Mouse (Mus musculus): ENCODE measurements around the gene Med14. TPM values are rescaled to one million over a fixed set of nuclear protein-coding genes. Genes with fewer than 3 reads are reported as not detected.

Med14 gene
- polyA plus RNA-seq (2012; rRNA removed), result 34.5 and 35.2 TPM in 2 replicates

DNA sequence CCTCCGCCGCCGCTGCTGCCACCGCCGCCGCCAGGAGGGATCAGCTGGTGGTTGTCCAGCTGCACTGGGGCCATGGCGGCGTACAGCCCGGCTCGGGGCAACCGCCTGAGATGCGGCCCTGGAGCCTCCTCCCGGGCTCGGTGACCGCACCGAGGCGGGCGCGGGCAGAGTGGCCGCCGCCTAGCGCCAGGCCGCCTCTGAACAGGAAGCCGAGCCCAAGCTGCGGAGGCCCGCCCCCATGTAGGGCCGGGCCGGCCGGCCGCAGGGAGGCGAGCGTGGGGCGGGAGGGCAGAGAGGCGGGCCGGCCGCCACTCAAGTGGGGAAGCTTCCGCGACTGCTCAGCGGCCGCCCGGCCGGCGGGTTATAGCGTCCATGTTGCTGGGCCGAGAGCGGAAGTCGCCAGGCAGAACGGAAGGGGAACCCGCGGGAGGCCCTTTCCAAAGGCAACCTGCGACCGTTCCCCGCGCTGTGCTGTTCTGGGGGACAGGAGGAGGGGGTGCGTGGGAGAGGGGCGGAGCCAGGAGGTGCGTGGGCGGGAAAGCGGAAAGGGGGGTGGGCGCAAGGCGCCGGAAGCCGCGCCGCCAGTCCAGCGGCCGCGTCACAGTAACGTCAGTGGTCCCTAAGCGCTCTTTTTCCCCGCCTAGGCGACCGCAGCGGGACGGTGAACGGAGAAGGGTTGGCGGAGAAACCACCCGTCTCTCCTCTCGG, at the start of gene Med14:
Med14 (minus strand) TSS at position 448 of the 708 bp plus-strand sequence.
- DNase-seq (ENCODE audit: extremely low spot score in 1 of 2, low spot score in 1 of 2), result peak; percentile 42 to 85

DNA sequence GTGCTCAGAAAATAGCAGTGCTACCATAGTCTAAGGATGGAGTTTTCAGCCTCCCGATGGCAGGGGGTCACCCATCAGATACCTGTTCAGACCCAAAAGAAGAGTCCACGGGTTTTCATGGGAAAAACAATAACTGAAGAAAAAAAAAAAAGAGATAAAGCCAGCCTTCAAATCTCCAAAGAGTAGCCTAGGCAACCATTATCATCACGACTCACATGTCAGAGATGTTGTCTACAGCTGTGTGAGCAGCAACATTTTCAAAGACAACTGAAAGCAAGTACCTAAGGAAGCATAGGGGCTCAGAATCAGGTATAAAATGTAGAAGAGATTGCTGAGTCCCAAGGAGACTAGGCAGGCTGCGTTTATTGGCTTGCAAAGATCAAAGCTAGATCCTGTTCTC, 38.7 kb upstream of the Med14 start:
- DNase-seq (ENCODE audit: extremely low spot score in 1 of 2, low spot score in 1 of 2), result no peak

DNA sequence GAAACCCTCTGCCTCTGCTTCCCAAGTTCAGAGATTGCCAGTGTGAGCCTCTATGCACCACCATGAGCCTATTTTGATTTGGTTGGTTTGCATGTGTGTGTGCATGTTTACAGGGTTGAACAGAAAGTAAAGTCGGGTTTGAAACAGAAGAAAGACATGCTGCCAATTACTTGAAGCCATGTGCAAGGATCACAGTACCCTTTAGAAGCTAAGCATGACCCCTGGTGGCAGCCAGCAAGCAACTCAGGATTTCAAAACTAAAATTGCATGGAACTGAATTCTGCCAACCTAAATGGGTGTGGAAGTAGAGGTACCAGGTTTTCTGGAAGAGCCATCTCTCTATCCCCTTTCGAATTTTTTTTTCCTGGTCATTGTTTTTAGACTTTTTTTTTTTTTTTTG, 33.0 kb upstream of the Med14 start:
- peak in 1 of 2 experiments; percentile 15 for DNase-seq (ENCODE audit: extremely low spot score in 1 of 2, low spot score in 1 of 2)

DNA sequence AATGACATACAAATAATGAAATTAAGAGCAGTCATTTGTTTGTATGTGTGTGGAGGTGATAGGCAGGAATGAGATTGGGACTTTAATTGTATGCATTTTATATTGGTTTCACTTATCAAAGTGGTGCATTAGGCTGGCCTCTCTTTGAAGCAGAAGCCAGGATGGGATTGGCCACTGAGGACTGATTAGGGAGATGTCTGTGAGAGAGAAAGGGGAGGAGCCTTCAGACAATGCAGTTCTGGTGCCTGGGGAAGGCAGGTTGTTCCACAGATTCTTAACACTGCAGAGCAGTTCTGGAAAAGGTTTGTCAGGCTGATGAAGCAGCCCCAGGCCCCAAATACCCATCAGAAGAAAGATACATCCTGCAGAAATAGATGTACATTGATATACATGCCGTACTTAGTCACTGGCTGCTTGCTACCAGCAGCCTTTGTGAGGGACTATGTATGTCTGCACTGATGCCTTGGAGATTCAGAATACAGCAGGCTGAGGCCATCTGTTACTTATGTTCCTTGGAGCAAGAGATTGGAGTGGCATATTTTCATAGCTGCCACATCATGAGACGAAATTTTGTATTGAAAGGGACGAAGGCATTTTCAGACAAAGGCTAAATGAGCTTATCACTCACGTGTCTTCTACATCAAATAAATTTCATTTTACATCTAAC, 29.9 kb upstream of the Med14 start:
- peak in 1 of 2 experiments; percentile 4 for DNase-seq (ENCODE audit: extremely low spot score in 1 of 2, low spot score in 1 of 2)

DNA sequence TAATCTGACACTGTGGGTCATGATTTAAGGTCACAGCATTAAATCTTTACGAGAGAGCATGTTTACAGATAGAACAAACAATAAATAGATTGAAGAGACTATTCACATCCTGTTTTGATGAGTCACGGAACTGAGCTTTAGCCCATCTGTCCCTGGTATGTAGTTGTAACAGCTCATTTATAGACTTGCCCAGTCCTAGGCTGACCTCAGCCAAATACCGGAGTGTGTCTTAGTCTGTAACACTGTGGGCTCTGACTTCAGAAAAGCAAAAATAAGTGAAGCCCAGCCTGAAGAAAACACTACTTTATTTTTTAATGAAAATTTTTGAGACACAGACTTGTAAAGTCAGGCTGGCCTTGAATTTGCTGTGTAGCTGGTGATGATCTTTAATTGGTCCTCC, 11.4 kb upstream of the Med14 start:
- DNase-seq (ENCODE audit: extremely low spot score in 1 of 2, low spot score in 1 of 2), result no peak

DNA sequence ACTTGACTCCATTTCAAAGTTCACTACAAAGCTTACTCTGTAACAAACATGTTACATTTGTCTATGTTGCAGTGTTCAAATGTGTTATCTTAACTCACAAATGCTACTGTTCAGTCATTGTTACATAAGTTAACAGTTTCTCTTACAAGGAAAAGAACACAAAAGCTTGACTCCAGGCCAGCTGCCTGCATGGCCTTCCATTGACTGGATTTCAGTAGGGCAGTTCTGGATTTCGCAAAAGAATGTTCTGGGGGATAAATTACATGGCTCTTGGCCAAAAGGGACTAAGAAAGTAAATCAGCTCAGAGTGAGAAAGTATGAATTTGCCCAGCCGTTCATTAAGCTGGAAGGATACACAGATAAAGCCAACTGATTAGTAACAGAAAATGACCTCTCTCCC, 9.7 kb upstream of the Med14 start:
- no peak for DNase-seq (ENCODE audit: extremely low spot score in 1 of 2, low spot score in 1 of 2)

DNA sequence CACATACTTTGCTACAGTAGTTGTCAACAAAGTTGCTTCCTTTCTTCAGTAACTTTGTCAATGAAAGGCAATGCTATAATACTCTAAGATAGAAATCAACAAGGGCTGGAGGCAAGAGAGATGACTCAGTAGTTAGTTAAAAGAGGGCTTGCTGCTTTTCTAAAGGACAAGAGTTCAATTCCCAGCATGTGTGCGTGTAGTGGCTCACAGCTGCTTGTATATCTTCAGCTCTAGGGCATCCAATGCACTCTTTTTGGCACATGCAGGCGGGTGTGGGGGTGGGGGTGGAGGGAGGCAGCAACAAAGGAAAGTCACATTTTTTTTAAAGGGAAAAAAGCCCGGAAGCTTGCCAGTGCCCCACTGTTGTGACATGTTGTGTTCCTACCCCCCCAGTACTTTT, 6.7 kb upstream of the Med14 start:
- no peak for DNase-seq (ENCODE audit: extremely low spot score in 1 of 2, low spot score in 1 of 2)

DNA sequence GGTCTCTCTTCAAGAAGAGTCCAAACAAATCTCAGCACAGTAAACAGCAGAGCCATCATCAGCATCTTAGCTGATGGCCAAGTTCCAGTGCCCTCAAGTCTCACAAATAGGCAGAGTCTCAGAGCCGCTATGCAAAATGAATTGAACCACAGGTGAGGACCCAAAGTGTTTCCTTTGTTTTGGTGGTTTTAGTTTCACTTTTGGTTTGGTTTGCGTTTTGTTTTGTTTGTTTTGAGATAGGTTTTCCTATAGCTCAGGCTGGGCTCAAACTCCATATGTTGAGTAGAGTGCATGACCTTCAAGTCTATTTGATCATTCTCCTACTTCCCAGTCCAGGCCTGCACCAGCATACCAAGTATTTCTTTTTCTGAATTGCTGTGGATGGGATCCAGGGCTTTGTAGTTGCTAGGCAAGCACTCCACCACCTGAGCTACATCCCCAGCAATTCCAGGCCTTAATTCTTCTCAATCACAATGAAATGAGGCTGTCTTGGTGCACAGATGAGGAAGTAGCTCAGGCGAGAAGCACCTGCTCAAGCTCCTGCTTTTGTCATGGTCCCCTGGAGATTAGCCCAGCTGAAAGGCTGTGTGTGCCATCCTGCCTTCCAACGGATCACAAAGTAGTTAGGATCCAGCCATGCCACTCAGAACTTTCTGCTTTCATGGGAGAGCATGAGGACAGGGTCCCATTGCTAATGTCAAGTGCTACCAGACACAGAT, 5.1 kb upstream of the Med14 start:
- no peak for DNase-seq (ENCODE audit: extremely low spot score in 1 of 2, low spot score in 1 of 2)

DNA sequence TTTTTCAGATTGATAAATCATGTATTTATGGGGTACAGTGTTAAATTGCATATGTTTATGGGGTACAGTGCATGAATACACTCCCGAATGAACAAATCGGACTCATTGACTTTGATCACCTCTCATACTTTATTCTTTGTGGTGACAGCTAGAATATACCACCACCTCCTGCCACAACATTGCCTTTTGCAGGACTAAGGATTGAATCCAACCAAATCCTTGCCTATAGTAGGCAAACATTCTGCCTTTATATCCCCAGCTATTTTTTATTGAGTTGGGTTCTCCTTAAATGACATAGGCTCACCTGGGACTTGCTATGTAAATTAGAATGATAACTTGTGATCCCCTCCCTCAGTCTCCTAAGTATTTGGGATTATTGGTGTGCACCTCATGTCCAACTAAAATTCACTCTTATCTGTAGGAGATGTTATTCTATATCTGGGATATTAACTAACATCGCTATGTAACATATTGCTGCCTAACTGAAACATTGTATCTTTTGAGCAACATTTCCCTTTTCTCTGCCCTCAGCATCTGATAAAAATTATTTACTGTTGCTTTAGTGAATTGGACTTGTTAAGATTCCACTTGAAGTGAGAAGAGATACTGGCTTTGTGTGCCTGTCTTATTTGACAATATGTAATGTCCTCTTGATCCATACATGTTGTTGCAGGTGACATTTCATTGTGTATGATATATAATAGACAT, 1.4 kb upstream of the Med14 start:
- no peak for DNase-seq (ENCODE audit: extremely low spot score in 1 of 2, low spot score in 1 of 2)

DNA sequence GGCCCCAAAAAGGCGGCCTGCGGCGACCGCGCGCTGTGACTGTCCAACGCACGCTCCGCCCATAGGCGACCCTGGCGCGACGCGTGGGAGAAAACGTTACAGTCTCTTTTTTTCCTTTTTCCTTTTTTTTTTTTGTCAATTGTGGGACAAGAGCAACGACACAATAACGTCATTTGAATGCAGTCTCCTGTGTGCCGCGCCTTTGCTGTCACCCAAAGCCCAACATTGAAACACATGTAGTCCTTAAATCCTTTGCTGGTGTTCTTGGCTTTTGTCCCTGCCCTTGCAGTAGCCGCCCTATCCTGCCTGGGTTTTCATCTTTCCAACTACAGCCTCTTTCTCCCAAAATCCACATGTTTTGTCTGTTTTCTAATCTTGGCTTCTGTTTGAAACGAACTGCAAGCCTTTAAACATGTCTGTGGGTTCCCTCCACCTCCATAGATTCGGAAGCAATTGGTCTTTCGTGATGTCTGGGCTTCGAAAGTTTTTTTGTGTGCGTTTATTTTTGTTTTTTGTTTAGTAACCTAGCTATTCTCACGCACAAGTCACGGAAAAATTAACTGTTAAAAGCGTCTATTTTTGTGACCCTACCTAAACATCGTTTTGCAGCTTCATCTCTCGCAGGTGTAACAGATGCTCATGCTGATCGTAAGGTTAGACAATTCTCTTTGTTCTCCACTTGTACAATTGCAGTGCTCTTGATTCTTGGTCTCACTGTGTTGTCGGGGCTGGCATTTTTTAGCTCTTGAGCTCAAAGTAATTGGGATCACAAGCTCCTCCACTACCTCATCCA, 657 bp upstream of the Med14 start:
- peak in 1 of 2 experiments; percentile 5 for DNase-seq (ENCODE audit: extremely low spot score in 1 of 2, low spot score in 1 of 2)

DNA sequence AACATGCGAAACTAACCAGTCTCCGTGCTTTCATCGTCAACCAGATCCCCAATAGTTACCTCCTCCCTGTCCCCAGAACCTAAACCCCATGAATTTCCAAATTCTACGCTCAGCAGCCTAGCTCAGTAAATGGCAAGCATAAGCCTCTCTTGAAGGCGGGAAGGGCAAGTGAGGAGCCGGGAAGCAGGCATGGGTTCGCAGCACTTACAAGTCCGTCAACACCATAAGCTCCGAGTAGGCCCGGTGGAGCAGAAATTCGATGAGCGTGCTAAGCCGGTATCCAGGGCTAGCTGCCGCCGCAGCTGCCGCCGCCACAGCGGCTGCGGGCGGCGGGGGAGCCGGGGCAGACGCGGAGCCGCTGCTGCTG, 631 bp downstream of the Med14 start:
- peak in 1 of 2 experiments; percentile 17 for DNase-seq (ENCODE audit: extremely low spot score in 1 of 2, low spot score in 1 of 2)

DNA sequence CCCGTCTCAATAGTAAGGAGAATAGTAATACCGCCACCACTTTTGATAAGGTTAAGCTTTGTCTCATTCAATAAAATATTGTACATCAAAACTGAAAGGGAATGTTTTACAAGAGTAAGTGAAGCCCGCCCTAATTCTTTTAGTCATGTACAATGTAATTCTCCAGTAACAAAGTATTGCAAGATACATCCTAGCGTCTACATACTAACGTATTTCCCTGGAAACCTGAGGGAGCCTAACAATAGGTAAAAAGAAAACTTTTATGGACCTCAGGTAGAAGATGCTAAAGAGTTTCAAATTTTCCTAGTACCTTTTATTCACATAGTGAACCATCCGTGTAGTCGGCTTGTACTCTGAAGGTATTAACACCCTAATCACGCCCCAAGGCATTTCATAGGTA, 1.4 kb downstream of the Med14 start:
- DNase-seq (ENCODE audit: extremely low spot score in 1 of 2, low spot score in 1 of 2), result no peak

DNA sequence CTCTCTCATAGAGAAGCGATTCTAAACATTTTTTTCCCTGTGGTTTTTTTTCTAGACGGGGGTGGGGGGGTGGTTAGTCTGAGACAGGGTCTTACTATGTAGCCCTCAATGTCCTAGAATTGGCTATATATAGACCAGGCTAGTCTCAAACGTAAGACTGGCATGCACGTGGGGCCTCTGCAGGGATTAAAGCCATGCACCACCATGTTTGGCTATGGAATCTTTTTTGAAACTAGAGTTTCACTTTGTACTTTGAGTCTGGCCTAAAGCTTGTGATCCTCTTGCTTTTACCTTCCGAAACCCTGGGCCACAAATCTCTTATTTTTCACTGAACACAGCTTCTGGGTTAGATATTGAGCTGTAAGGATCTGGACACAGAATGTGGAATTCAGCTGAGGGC, 2.2 kb downstream of the Med14 start:
- no peak for DNase-seq (ENCODE audit: extremely low spot score in 1 of 2, low spot score in 1 of 2)

DNA sequence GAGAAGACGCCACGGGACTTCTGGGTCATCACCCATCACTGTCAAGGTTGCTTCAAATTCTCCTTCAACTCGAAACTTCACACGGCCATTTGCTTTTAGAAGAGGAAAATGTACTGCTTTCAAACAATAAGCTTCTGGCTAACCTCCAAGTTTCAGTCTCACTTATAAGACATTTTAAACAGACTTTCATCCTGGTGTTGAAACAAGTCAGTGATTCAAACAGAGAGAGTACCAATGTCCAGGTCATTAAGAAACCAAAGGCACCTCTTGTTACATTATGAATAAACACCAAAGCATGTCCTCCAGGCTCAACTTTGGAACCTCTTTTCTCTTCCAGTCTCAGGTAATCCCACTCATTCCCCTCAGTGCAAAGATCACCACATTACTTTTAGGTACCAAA, 14.0 kb downstream of the Med14 start:
- no peak for DNase-seq (ENCODE audit: extremely low spot score in 1 of 2, low spot score in 1 of 2)

DNA sequence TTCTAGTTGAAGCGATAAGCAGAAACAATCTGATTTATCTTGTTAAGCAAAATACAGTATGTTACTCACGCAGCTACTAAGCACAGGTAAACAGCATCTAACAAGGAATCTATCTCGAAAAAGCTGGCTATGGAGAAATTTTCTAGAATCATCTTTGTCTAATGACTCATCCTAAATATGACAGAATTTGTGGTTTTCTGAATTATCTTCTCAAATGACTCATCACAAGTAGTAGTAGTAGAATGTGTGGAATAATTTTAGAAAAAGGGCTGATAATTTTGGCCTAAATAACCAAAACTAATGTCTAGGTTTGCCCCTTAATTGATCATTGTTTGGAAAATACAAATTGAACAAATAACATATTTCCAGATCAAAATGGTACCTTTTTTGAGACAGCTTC, 15.1 kb downstream of the Med14 start:
- no peak for DNase-seq (ENCODE audit: extremely low spot score in 1 of 2, low spot score in 1 of 2)

DNA sequence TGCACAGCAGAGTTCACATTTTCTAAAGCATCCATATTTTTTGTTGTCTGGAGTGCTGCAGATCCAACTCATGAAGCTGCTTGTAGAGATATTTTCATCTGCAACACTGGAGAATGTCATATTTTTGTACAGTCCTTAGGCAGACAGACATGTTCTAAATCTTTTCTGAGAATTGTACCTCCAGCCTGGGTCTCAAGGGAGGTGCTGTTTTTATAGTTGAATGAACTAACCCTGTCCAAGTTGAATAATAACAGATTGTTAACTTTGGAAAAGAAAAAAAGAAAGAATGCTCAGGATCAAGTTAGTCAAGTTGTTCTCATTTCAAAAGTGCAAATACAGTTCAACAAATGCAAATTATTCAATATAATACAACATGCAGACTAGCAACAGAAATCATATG, 21.5 kb downstream of the Med14 start:
- no peak for DNase-seq (ENCODE audit: extremely low spot score in 1 of 2, low spot score in 1 of 2)

DNA sequence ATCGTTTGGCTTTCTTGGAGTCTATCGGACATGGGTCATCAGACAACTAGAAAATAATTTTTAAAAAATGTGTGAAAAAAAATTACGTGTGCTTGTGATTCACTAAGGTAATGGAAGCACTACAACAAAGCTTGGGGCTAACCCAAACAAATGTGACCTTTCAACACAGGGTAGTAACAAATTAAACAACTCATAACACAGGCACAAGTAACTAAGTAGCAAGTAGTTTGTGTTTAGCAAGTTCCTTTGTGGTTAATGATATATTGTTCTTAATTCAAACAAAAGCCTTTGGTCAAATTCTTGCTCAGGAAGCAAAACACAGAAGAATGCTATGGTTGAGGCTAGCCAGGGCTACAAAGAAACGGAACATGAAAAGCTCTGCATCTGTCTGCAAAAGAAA, 45.8 kb downstream of the Med14 start:
- no peak for DNase-seq (ENCODE audit: extremely low spot score in 1 of 2, low spot score in 1 of 2)

DNA sequence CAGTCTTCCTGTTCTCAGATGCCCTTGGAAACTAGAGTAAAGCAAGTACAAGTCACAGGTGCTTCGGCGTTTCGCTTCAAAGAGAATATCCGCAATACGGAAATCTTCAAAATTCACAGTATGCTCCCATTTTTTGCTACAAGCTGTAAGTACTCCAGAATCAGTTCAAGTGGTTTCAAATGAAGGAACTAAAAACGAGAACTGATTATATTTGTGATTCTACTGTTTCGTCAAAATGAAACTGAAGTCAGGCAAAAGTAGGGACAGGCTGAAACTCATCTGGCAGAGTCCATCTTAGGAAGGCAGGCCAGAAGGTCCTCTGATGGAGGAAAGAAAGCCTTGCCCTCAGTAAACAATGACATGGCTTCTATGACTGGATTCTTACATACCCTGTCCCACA, 48.1 kb downstream of the Med14 start:
- no peak for DNase-seq (ENCODE audit: extremely low spot score in 1 of 2, low spot score in 1 of 2)

DNA sequence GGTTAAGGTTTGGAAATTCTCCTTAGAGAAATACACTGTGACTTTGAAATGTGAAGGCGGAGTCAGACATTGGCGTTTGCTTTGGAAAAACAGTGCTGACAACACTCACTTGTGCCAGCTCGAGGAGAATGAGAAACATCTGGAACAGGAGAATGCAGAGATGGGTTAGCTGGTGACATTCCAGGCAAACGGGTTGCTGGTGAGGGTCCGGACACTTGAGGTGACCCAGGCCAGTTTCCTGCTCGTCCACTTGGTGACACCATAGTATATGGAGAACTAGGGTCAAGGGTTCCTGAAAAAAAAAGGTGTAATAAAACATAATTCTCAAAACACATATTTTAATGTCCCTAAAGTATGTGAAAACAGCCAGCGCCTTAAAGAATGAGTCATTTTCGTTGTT, 75.0 kb downstream of the Med14 start:
- DNase-seq (ENCODE audit: extremely low spot score in 1 of 2, low spot score in 1 of 2), result no peak

DNA sequence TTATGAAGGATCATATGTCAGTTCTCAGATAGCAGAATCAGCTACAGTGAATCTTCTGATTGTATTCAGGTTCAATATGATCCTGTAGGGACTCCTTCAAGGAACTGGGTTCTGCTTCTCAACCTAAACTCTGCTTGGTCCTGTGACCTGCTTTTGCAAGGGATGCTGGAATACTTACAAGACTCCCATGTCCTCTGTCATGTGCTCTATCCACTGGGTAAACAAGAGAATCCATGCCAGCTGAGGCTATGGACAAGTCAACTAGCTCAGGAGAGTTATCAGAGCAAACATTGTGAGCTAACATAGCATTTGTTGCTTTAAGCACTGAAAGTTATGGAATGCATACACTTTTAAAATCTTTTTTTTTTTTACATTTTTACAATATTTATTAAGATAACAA, 75.8 kb downstream of the Med14 start:
- DNase-seq (ENCODE audit: extremely low spot score in 1 of 2, low spot score in 1 of 2), result no peak

All from frontal cortex, adult 2 months (tissue).